Mouse (Mus musculus) hindbrain, embryonic 11.5 days (tissue): ENCODE results near the gene Eng. TPM values are rescaled to one million over a fixed set of nuclear protein-coding genes. Genes with fewer than 3 reads are reported as not detected.
A peak's percentile ranks its signal among the peaks of the same experiment; 100 is the strongest.

Experiments
- ATAC-seq: fragments of 200-750 bp; cut with Nextera tagmentation; 2 replicates; pipeline ENCODE4 v1.8.0; 2017; ENCODE audit warnings: mild to moderate bottlenecking, moderate TSS enrichment, moderate library complexity; ENCODE audit not compliant: low FRiP score
- DNase-seq: peaks from one replicate; pipeline ENCODE4 v3.0.0-alpha.2; 2015; ENCODE audit warnings: low spot score
- H3K27ac ChIP-seq: fragments of 300-500 bp; sonication (generic); 2 replicates; pipeline ENCODE4 v1.5.1; 2014; ENCODE audit warnings: mild to moderate bottlenecking, low read depth, low read length
- H3K27me3 ChIP-seq: fragments of 300-500 bp; sonication (generic); 2 replicates; pipeline ENCODE4 v1.6.1; 2014; ENCODE audit warnings: mild to moderate bottlenecking, low read length, moderate library complexity, mixed read lengths; ENCODE audit not compliant: control insufficient read depth, insufficient read depth
- H3K36me3 ChIP-seq: fragments of 300-500 bp; sonication (generic); 2 replicates; pipeline ENCODE4 v1.6.1; 2014; ENCODE audit warnings: mild to moderate bottlenecking, low read length, moderate library complexity, mixed read lengths; ENCODE audit not compliant: control insufficient read depth, insufficient read depth
- H3K4me1 ChIP-seq: fragments of 300-500 bp; sonication (generic); replicated peaks from 2 replicates; pipeline ENCODE4 v1.6.1; 2014; ENCODE audit warnings: low read length, mixed read lengths; ENCODE audit not compliant: control insufficient read depth, insufficient read depth
- H3K4me2 ChIP-seq: fragments of 300-500 bp; sonication (generic); replicated peaks from 2 replicates; pipeline ENCODE4 v1.6.1; 2014; ENCODE audit warnings: mild to moderate bottlenecking, low read depth, low read length
- H3K4me3 ChIP-seq: fragments of 300-500 bp; sonication (generic); 2 replicates; pipeline ENCODE4 v1.5.1; 2014; ENCODE audit warnings: low read depth, low read length
- H3K9ac ChIP-seq: fragments of 300-500 bp; sonication (generic); 2 replicates; pipeline ENCODE4 v1.6.1; 2014; ENCODE audit warnings: low read depth, low read length
- H3K9me3 ChIP-seq: fragments of 300-500 bp; sonication (generic); 2 replicates; pipeline ENCODE4 v1.6.1; 2016; ENCODE audit warnings: low read length; ENCODE audit not compliant: control insufficient read depth
- WGBS: fragments of 180-500 bp; shearing (Covaris S2); extraction: QIAGEN DNeasy Blood & Tissue Kit; methylation state at CpG from one replicate; pipeline ENCODE4 v1.1.7; 2014; 5-methylcytosine and 5-hydroxymethylcytosine counted together
- polyA plus RNA-seq: library from polyadenylated mRNA; unstranded; fragments of >200 nt; fragmentation: Nextera tagmentation; extraction: Ambion mirVana; gene quantifications from 2 replicates; pipeline ENCODE4 v1.2.1, GENCODE M21; 2014

The Eng gene
- polyA plus RNA-seq, 1 experiment from 2014 or later = 23.1 TPM

DNA sequence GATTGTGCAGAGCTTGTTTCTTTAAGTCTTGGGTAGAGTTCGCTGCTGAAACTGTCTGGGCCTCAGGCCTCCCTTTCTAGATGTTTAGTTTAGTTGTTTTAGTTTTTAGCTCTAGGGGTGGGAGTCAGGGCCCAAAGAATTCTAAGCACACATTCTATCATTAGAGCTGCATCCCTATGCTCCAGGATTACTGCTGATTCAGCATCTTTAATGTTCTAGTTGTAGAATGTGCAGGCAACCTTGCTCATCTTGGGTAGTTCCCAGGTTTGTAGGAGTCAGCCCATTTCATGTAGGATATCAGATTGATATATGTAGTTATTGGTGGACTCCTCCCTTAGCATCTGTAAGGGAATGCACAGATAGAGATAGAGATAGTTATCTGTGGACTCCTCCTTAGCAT is 29.3 kb upstream of the Eng start:
- 94% methylated on average over 1 of the region's 1 CpGs for WGBS
- no peak overlapping the region for H3K4me2 ChIP-seq
- no peaks in the 10 kb centered on the region for H3K27me3 ChIP-seq
- no peak for DNase-seq
- no peak overlapping the region for H3K4me3 ChIP-seq
- no peak for ATAC-seq
- H3K36me3 ChIP-seq = no peaks in the 10 kb centered on the region
- H3K4me1 ChIP-seq = peaks cover 2% of the 10 kb centered on the region; the same call in 1 of the 2 replicates
- no peak overlapping the region for H3K9ac ChIP-seq
- no peaks in the 10 kb centered on the region for H3K9me3 ChIP-seq
- no peak overlapping the region for H3K27ac ChIP-seq

DNA sequence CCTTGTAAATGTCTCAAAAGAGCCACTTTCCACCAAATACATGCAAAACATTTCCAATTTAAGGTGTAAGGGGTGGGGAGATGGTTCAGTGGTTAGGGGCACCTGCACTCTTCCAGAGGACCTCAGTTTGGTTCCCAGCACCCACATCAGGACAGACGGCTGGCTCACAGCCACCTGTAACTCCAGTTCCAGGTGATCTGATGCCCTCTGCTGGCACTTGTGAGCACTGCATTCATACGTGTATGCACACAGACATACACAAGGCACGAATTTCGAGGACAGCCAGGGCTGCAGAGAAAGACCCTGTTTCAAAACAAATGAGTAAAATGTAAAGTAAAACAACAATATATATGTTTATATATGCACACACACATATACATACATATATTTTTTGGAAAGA is 28.8 kb upstream of the Eng start:
- Histone ChIP-seq H3K27me3 (no peaks in the 10 kb centered on the region), H3K9me3 (no peaks in the 10 kb centered on the region), H3K27ac (no peak overlapping the region), H3K36me3 (no peaks in the 10 kb centered on the region), H3K4me2 (no peak overlapping the region), H3K4me3 (no peak overlapping the region), H3K4me1 (peaks cover 2% of the 10 kb centered on the region; the same call in 1 of the 2 replicates), H3K9ac (no peak overlapping the region)
- DNase-seq (no peak), ATAC-seq (no peak)
- WGBS = 96% methylated on average over 4 of the region's 4 CpGs

DNA sequence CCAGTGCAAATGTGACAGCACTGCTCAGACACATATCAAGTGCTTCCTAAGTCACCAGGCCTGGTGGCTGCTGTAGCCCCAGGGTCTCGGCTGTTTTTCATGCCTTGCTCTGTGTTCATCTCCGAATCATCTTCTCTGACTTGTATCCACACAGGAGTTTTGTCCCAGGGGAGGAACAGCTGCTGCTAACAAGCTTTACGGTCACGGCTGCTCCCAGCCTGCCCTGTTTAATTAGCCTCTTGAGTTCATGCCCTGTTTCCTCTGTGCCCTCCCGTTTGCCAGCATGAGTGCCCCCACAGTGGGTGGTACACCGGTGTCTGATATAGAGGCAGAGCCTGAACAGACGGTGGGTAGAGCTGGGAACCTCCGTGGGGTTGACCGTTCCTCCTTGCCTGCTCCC is 28.3 kb upstream of the Eng start:
- no peak overlapping the region for H3K27ac ChIP-seq
- no peak overlapping the region for H3K4me3 ChIP-seq
- peaks cover 2% of the 10 kb centered on the region; the same call in 1 of the 2 replicates for H3K4me1 ChIP-seq
- no peaks in the 10 kb centered on the region for H3K9me3 ChIP-seq
- ATAC-seq (no peak), DNase-seq (no peak)
- H3K4me2 ChIP-seq = no peak overlapping the region
- no peaks in the 10 kb centered on the region for H3K36me3 ChIP-seq
- H3K27me3 ChIP-seq = no peaks in the 10 kb centered on the region
- no peak overlapping the region for H3K9ac ChIP-seq
- 73% methylated on average over 9 of the region's 9 CpGs for WGBS

DNA sequence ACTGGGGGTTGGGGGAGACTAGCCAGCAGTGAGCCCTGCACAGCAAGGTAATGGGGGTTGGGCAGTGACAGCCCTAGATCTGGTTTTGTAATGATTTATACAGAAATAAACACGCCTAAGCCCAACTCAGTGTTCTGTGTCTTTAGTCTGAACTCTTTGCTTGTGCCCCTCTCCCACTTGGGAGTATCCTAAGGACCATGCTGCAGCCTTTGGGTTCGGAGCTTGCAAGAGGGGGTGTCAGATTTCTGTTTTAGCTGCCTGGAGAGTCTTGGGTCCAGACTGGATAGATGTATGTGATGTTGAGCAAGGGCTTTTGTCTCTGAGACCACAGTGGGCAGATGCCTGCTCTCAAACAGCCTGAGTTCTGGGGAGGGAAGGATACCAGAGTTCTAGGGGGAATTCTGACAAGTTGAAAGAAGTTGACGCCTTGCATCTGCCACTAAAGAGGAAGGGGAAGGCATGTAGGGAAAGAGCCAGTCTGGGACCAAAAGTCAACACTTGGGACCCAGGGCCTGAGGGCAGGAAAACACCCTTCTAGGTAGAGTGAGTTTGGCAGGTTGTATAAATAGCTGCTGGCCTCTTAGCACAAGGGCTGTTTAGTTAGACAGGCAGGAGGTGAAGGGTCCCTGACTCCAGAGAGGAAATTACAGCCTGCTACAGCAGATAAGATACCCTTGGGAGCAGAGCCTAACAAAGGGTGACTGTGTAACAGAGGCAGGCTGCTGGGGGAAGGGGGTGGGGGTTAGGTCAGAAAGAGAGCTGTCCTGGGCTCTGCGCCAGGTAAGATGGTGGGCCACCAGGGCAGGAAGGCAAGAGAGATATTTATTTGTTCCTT is 25.5 kb upstream of the Eng start:
- peaks cover 4% of the 10 kb centered on the region for H3K4me1 ChIP-seq
- peak; percentile 52 for DNase-seq
- no peaks in the 10 kb centered on the region for H3K36me3 ChIP-seq
- no peak overlapping the region for H3K4me2 ChIP-seq
- H3K4me3 ChIP-seq = no peak overlapping the region
- no peaks in the 10 kb centered on the region for H3K27me3 ChIP-seq
- peak overlapping the region; percentile 58 for H3K27ac ChIP-seq
- no peaks in the 10 kb centered on the region for H3K9me3 ChIP-seq
- no peak for ATAC-seq
- no peak overlapping the region for H3K9ac ChIP-seq
- WGBS = 41% methylated on average over 4 of the region's 4 CpGs

DNA sequence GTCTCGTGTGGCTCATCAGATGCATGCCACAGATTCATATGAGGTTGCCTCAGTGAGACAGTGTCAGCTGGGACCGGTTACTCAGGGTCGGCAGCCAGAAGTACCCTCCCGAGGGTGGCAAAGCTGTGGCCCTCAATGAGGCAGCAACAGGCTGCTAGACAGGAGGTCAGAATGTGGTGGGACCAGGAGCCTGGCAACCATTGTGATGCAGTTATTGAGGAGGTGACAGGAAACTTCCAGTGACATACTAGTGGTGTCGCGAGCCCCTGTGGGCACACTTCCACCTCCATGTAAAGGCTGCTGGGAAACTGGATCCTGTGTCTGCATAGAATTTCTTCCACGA is 24.9 kb upstream of the Eng start, which contains the start of gene Ak1:
Ak1 (plus strand) TSS at position 242 of the 343 bp plus-strand sequence.
- no peak for ATAC-seq
- Histone ChIP-seq H3K27me3 (no peaks in the 10 kb centered on the region), H3K4me1 (peaks cover 4% of the 10 kb centered on the region), H3K27ac (peak within 1 kb of the TSS; percentile 58), H3K36me3 (no peaks in the 10 kb centered on the region), H3K9ac (no peak within 1 kb of the TSS), H3K4me2 (no peak within 1 kb of the TSS), H3K4me3 (no peak within 1 kb of the TSS), H3K9me3 (no peaks in the 10 kb centered on the region)
- DNase-seq = no peak
- 46% methylated on average over 7 of the region's 7 CpGs for WGBS

DNA sequence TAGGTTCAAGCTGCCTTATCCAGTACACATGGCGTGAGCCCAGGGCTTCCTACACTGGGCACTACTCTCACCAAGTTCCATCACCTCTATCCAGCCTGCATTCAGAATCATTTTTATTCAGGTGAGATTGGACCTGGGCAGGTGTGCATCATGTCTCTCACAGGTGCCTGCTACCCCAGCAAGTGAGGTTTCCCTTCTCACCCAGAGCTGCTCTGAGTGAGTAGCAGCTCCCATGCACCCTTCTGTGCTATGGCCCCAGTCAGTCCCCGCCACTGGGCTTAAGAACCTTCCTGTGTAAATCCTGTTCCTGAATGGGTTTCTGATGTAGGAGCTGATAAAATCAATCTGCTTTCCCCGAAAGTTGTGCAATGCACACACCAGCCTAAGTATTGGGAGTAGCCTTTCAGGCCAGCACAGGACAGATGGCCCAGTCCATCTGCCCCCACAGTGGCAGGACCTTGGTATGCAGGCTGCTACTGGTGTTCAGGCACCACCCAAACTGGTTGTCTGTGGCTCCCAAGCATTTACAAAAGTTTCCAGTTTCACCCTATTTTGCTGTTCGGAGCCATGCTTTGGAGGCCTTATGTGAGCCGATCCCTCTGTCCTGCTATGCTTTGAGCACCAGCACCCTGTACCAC is 22.2 kb upstream of the Eng start:
- no peak overlapping the region for H3K27ac ChIP-seq
- no peak overlapping the region for H3K4me3 ChIP-seq
- H3K36me3 ChIP-seq = no peaks in the 10 kb centered on the region
- ATAC-seq = no peak
- no peak overlapping the region for H3K9ac ChIP-seq
- peaks cover 13% of the 10 kb centered on the region for H3K4me1 ChIP-seq
- no peaks in the 10 kb centered on the region for H3K9me3 ChIP-seq
- no peak overlapping the region for H3K4me2 ChIP-seq
- H3K27me3 ChIP-seq = no peaks in the 10 kb centered on the region
- 89% methylated on average over 5 of the region's 5 CpGs for WGBS
- no peak for DNase-seq

DNA sequence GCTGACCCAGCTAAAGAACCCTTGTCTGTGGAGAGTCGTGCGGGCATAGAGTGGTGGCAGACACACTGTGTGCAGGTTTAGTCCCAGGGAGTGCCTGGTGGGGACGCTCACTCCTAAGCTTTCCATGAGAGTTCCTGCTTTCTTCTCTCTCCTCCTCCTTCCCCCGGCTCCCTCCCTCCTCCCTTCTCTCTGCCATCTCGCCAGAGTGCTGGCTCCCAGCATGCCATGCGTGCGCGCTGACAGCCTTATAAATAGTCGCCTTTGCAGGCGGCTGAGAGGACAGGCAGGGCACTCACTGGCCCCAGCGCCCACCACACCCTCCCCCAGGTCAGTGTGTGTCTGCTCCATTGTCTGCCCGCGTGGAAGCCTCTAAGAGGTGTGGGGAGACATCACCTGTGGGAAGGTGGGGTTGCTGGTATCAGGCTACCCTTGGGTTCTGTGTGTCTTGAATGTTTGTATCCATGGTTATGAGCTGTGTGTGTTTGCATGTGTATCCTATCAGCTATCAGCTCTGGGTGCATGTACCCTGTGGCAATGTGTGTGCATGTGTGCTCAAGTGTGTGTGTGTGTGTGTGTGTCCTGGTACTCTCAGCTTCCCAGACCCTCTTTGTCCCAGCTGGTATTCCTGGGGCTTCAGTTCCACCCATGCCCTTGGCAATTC is 21.1 kb upstream of the Eng start:
- DNase-seq = peak; percentile 80
- 2% methylated on average over 13 of the region's 13 CpGs for WGBS

DNA sequence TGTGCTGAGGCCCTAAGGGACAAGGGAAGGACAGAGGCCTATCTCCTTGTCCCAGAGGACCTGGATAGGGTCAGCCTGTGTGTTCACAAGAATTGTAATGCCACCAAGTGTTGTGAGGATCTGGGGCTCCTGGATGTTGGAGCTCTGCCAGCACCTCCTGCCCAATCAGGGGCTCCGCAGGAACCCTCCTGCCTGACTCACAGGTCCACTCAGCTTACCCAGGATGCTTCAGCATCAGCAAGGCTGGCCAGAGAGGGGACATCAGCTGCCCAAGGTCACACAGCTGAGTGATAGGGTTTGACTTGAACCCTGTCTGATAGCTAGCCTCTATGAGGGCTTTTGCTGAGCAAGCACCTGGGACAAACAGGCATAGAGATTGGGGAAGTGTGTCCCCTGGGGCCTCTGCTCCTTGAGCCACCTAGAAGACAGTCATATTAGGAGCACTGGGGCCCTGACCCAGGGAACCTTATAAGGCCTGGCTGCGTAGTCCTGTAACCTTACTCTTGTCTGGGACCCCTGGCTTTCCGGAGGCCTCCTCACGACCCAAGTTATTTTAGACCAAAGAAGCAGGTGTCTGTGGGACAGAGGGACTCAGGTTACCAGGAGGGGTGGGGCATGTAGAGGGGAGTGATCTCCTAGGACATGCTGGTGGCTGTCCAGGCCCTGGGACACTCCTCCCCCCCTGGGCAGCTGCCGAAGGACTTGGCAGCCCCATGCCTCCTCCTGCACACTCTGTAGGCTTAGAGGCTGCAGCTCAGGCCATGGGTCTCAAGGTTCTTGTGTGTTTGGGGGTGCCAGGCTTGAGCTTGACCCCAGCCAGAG is 20.3 kb upstream of the Eng start:
- Histone ChIP-seq H3K4me3 (no peak overlapping the region), H3K9ac (peak overlapping the region; percentile 58; the same call in 1 of the 2 replicates), H3K27me3 (no peaks in the 10 kb centered on the region), H3K9me3 (no peaks in the 10 kb centered on the region), H3K27ac (peak overlapping the region; percentile 68), H3K4me2 (peak overlapping the region; percentile 40; the same call in 1 of the 2 replicates), H3K4me1 (peaks cover 15% of the 10 kb centered on the region), H3K36me3 (no peaks in the 10 kb centered on the region)
- WGBS = 59% methylated on average over 5 of the region's 5 CpGs
- DNase-seq (no peak), ATAC-seq (0 out of 2 replicates have a peak, but pooled peaks have one; percentile 6)

More for the DNA sequence above, 21.1 kb upstream of the Eng start:
- Histone ChIP-seq H3K36me3 (no peaks in the 10 kb centered on the region), H3K4me2 (peak overlapping the region; percentile 40), H3K27ac (peak overlapping the region; percentile 68), H3K9me3 (no peaks in the 10 kb centered on the region), H3K4me1 (peaks cover 15% of the 10 kb centered on the region), H3K9ac (peak overlapping the region; percentile 58), H3K4me3 (peak overlapping the region; percentile 3), H3K27me3 (no peaks in the 10 kb centered on the region)
- ATAC-seq = peak; percentile 43
